Mouse (Mus musculus) Patski (cell line): Measurements from ENCODE around the gene Srp9. TPM values are rescaled to one million over a fixed set of nuclear protein-coding genes. Genes with fewer than 3 reads are reported as not detected.

Source experiments
- ATAC-seq: fragments of 100-300 bp; one replicate; pipeline ENCODE4 v1.8.0; 2021
- CTCF ChIA-PET: fragments of 350-600 bp; sonication (Branson Sonifier 250); formaldehyde crosslinking; loops from one replicate; lab custom pipeline; 2022; ENCODE audit warnings: inconsistent platforms; lab: Charles Lee
- POLR2A ChIA-PET: fragments of 350-600 bp; sonication (Branson Sonifier 250); formaldehyde crosslinking; loops from one replicate; lab custom pipeline; 2022; ENCODE audit warnings: antibody characterized with exemption, inconsistent platforms; lab: Charles Lee
- DNase-seq: peaks from one replicate; pipeline ENCODE4 v3.0.0-alpha.2; 2011; ENCODE audit warnings: low read depth, low spot score
- H3K27me3 ChIP-seq: fragments of 371-371 bp; one replicate; pipeline ENCODE4 v1.5.1; 2021
- CTCF ChIP-seq: fragments of 100-300 bp; IDR thresholded peaks from one replicate; pipeline ENCODE4 v1.5.1; 2021
- in situ Hi-C: fragments of 300-500 bp; cut with MboI; formaldehyde crosslinking; loops from 3 replicates; pipeline ENCODE4 v1.11.1; 2018; ENCODE audit warnings: low pct_unique_long_range_greater_than_20kb, mixed read lengths
- polyA plus RNA-seq: library from polyadenylated mRNA; unstranded; gene quantifications from one replicate; pipeline ENCODE4 v1.2.3, GENCODE M21; 2021

Gene Srp9
- polyA plus RNA-seq, 1 experiment from 2014 or later, result 81.7 TPM

GRCm38 (mm10) chr1:182102706-182103105 lies 21.8 kb upstream of the Srp9 start:
- ATAC-seq (no peak), DNase-seq (no peak)
- in situ Hi-C loops, result no loop called here
- ChIA-PET POLR2A (no interaction called here), CTCF (interaction anchor here (0.9 to 1.7 kb wide), 4 partner anchors 8 to 213 kb away, joined by 3 to 4 read pairs (median 3); no protein-coding TSS in a partner anchor)
- H3K27me3 ChIP-seq, result no peaks in the 10 kb centered on the region
- no peak for TF ChIP-seq CTCF

DNA sequence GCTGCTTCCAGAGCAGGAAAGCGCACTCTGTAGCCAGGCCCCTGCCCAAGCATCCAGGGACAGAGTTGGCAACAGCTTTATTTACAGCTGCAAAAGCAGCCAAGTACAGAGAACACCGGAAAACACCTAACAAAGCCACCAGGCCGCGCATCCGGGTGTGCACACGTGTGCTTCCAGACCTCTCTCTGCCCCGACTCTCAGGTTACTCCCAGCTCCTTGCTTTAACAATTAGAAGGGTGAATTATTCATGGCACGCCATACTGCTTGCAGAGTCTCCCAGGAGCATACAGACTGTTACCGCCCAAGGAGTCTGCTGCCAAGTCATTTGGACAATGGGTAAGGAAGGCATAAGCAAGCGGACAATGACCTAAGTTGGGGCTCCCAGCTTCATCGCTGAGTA lies 21.1 kb upstream of the Srp9 start:
- no peaks in the 10 kb centered on the region for H3K27me3 ChIP-seq
- ChIA-PET CTCF (interaction anchor here (0.9 to 1.7 kb wide), 2 partner anchors 16 to 214 kb away, joined by 3 read pairs; no protein-coding TSS in a partner anchor), POLR2A (no interaction called here)
- DNase-seq, result no peak
- TF ChIP-seq CTCF, result no peak
- in situ Hi-C loops, result no loop called here
- no peak for ATAC-seq

DNA sequence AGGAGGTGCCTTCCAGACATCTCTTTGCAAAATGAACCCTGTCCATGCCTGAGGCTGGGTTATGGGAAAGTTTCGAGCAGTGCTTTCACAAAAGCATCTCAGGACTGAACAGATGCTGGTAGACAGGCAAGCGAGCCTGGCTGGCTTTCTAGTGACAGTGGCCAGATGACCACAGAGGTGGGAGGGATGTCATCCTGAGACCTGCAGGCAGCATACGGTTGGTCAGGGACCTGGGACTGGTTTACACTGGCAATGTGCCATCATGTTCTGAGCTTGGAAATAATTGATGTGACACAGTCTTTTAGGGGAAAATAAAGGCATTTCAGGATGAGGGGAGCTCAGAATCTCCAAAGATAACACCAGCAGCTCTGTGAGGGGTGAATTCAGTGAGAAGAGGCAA lies 19.5 kb upstream of the Srp9 start:
- H3K27me3 ChIP-seq, result no peaks in the 10 kb centered on the region
- ATAC-seq (no peak), DNase-seq (no peak)
- no peak for TF ChIP-seq CTCF
- ChIA-PET CTCF (no interaction called here), POLR2A (no interaction called here)
- in situ Hi-C loops, result no loop called here

DNA sequence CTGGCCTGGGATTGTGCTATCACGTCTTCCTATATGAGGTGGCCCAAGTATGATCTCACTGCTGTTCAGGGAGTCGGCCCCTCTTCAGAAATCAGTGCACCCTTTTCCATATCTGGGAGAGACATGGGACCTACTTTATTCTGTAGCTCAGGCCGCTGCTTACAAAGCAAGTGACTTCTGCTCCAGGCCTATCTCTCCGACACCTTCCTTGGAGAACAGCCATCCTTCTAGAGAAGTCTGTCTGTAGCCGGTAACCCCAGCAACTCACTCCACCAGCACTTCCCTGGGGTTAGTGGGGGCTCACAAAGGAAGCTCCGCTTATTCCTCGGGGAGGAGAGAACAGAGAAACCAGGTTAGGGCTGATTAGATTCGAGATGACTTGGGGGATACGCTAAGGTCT lies 17.3 kb upstream of the Srp9 start:
- no peak for TF ChIP-seq CTCF
- ChIA-PET POLR2A (interaction anchor here (1.0 kb wide), 1 partner anchor 87 kb away, joined by 3 read pairs; no protein-coding TSS in a partner anchor), CTCF (interaction anchor here (7.3 kb wide), 1 partner anchor 218 kb away, joined by 30 read pairs; no protein-coding TSS in a partner anchor)
- in situ Hi-C loops, result no loop called here
- DNase-seq, result no peak
- ATAC-seq, result no peak
- H3K27me3 ChIP-seq, result no peaks in the 10 kb centered on the region

- CTCF ChIA-PET, result interaction anchor here (1.2 to 7.3 kb wide), 3 partner anchors 54 to 220 kb away, joined by 3 to 30 read pairs (median 3); no protein-coding TSS in a partner anchor
- no peak for DNase-seq
- in situ Hi-C loops, result no loop called here
- POLR2A ChIA-PET, result interaction anchor here (0.6 kb wide), 1 partner anchor 333 kb away, joined by 3 read pairs; no protein-coding TSS in a partner anchor
- no peak for TF ChIP-seq CTCF
- ATAC-seq, result no peak
- H3K27me3 ChIP-seq, result no peaks in the 10 kb centered on the region
Observed at GRCm38 (mm10) chr1:182108397-182109099, 16.0 kb upstream of the Srp9 start.

GRCm38 (mm10) chr1:182110185-182110584 lies 14.4 kb upstream of the Srp9 start:
- ChIA-PET CTCF (interaction anchor here (1.3 to 7.3 kb wide), 3 partner anchors 11 to 221 kb away, joined by 3 to 30 read pairs (median 5); no protein-coding TSS in a partner anchor), POLR2A (interaction anchor here (1.4 kb wide), 1 partner anchor 89 kb away, joined by 3 read pairs; no protein-coding TSS in a partner anchor)
- no peaks in the 10 kb centered on the region for H3K27me3 ChIP-seq
- no peak for TF ChIP-seq CTCF
- in situ Hi-C loops, result no loop called here
- no peak for ATAC-seq
- no peak for DNase-seq

- ATAC-seq (no peak), DNase-seq (no peak)
- TF ChIP-seq CTCF, result no peak
- CTCF ChIA-PET, result interaction anchor here (1.1 to 7.3 kb wide), 6 partner anchors 9 to 222 kb away, joined by 3 to 30 read pairs (median 4); no protein-coding TSS in a partner anchor
- POLR2A ChIA-PET, result interaction anchor here (0.6 to 1.4 kb wide), 2 partner anchors 89 to 581 kb away, joined by 3 to 4 read pairs; no protein-coding TSS in a partner anchor
- no peaks in the 10 kb centered on the region for H3K27me3 ChIP-seq
- in situ Hi-C loops, result no loop called here
Observed at GRCm38 (mm10) chr1:182110708-182111385, 13.7 kb upstream of the Srp9 start.

- POLR2A ChIA-PET, result interaction anchor here (0.8 kb wide), 1 partner anchor 168 kb away, joined by 3 read pairs; no protein-coding TSS in a partner anchor
- CTCF ChIA-PET, result interaction anchor here (0.7 to 7.3 kb wide), 8 partner anchors 10 to 273 kb away, joined by 3 to 30 read pairs (median 3); no protein-coding TSS in a partner anchor
- H3K27me3 ChIP-seq, result no peaks in the 10 kb centered on the region
- TF ChIP-seq CTCF, result no peak
- in situ Hi-C loops, result no loop called here
- no peak for DNase-seq
- no peak for ATAC-seq
Observed at GRCm38 (mm10) chr1:182111386-182112317, 12.9 kb upstream of the Srp9 start.

GRCm38 (mm10) chr1:182112385-182112784 lies 12.2 kb upstream of the Srp9 start:
- no peaks in the 10 kb centered on the region for H3K27me3 ChIP-seq
- DNase-seq (no peak), ATAC-seq (no peak)
- ChIA-PET CTCF (interaction anchor here (0.7 to 7.3 kb wide), 4 partner anchors 11 to 274 kb away, joined by 3 to 30 read pairs (median 4); no protein-coding TSS in a partner anchor), POLR2A (interaction anchor here (0.8 kb wide), 1 partner anchor 169 kb away, joined by 3 read pairs; no protein-coding TSS in a partner anchor)
- no peak for TF ChIP-seq CTCF
- in situ Hi-C loops, result no loop called here
